ENCODE assay signal across 9 mouse cellular contexts in genomic region chr9:108990462-108990820, GRCm38 (mm10). TPM values are rescaled to one million over a fixed set of nuclear protein-coding genes. Genes with fewer than 3 reads are reported as not detected.
A peak's percentile ranks its signal among the peaks of the same experiment; 100 is the strongest.
DNase-seq lines count a peak whose midpoint lies in the region; ATAC-seq and TF ChIP-seq lines count a peak whose summit lies in the region.
"Had no signal": no experiment of that assay in that cellular context is flagged by ENCODE, and none has a peak within 500 bp of the region (broad histone marks: within the 10 kb centered on the region; RNA-seq: fewer than 3 reads in every experiment).

No protein-coding gene starts in this region.

- no peaks in the 10 kb centered on the region for H3K27me3 ChIP-seq in cerebellum, adult 2 months (ENCODE audit: control insufficient read depth, insufficient read depth, low read length)
- H3K27me3 ChIP-seq in kidney, embryonic 15.5 days: no peaks in the 10 kb centered on the region
- peaks cover 6% of the 10 kb centered on the region for H3K27me3 ChIP-seq in E14TG2a.4 (ENCODE audit: insufficient read depth, low read length)
- no peaks in the 10 kb centered on the region for H3K27me3 ChIP-seq in intestine, embryonic 16.5 days (replicated peaks; ENCODE audit: control insufficient read depth, insufficient read depth, low read length)

- TF ChIP-seq POLR2A in cerebellum, adult 2 months (IDR thresholded peaks at IDR 0.05; ENCODE audit: borderline replicate concordance, insufficient read depth, low read length): no peak

- no peak overlapping the region for H3K9ac ChIP-seq in kidney, embryonic 15.5 days
- no peak overlapping the region for H3K9ac ChIP-seq in intestine, embryonic 16.5 days (ENCODE audit: low read depth, low read length)

- no peak for ATAC-seq in kidney, embryonic 15.5 days (replicated peaks; ENCODE audit: low FRiP score)
- ATAC-seq in intestine, embryonic 16.5 days: no peak

- no peaks in the 10 kb centered on the region for H3K9me3 ChIP-seq in kidney, embryonic 15.5 days (replicated peaks)
- no peaks in the 10 kb centered on the region for H3K9me3 ChIP-seq in E14TG2a.4 (ENCODE audit: low read length)
- no peaks in the 10 kb centered on the region for H3K9me3 ChIP-seq in intestine, embryonic 16.5 days (ENCODE audit: control insufficient read depth, low read length)

- peak; percentile 58 for DNase-seq in cerebellum, adult 9-11 months
- no peak for DNase-seq in cerebellum, adult 2 months
- DNase-seq in kidney, adult 11 months: no peak
- no peak for DNase-seq in frontal cortex, postnatal 10 days (ENCODE audit: low spot score in 2 of 2)
- DNase-seq in ovary, adult 18-20 months (ENCODE audit: low spot score): no peak
- DNase-seq: right cerebral cortex, adult 18-20 months had no signal

- no peak overlapping the region for H3K27ac ChIP-seq in cerebellum, adult 2 months (ENCODE audit: insufficient read depth, low read length)
- H3K27ac ChIP-seq in kidney, embryonic 15.5 days: peak overlapping the region; percentile 94
- peak overlapping the region; percentile 96 for H3K27ac ChIP-seq in intestine, embryonic 16.5 days (ENCODE audit: low read length)

- H3K4me3 ChIP-seq in cerebellum, adult 2 months (replicated peaks; ENCODE audit: insufficient read depth, low read depth, low read length): no peak overlapping the region
- H3K4me3 ChIP-seq in kidney, embryonic 15.5 days (replicated peaks): no peak overlapping the region
- H3K4me3 ChIP-seq in E14TG2a.4 (replicated peaks; ENCODE audit: low read length): 0 out of 2 replicates have a peak overlapping the region, but pooled peaks have one; percentile 68
- H3K4me3 ChIP-seq in intestine, embryonic 16.5 days (ENCODE audit: low read length): no peak overlapping the region

- H3K4me2 ChIP-seq in kidney, embryonic 15.5 days: no peak overlapping the region
- H3K4me2 ChIP-seq in intestine, embryonic 16.5 days (ENCODE audit: low read depth, low read length): 0 out of 2 replicates have a peak overlapping the region, but pooled peaks have one; percentile 59

- TF ChIP-seq CTCF in cerebellum, adult 2 months (IDR thresholded peaks at IDR 0.05; ENCODE audit: borderline replicate concordance, insufficient read depth, low read depth, low read length): no peak
- no peak for TF ChIP-seq CTCF in E14TG2a.4 (conservative IDR thresholded peaks at IDR 0.05; ENCODE audit: low read length)

- 76% methylated on average over 7 of the region's 7 CpGs for WGBS in cerebellum, adult 2 months
- 57% methylated on average over 7 of the region's 7 CpGs for WGBS in kidney, embryonic 15.5 days
- WGBS in intestine, embryonic 16.5 days: 81% methylated on average over 7 of the region's 7 CpGs

- no peaks in the 10 kb centered on the region for H3K4me1 ChIP-seq in cerebellum, adult 2 months (ENCODE audit: control insufficient read depth, insufficient read depth, low read length)
- H3K4me1 ChIP-seq in kidney, embryonic 15.5 days: peaks cover 51% of the 10 kb centered on the region
- H3K4me1 ChIP-seq in E14TG2a.4 (replicated peaks; ENCODE audit: low read depth, low read length): peaks cover 51% of the 10 kb centered on the region
- peaks cover 46% of the 10 kb centered on the region for H3K4me1 ChIP-seq in intestine, embryonic 16.5 days (ENCODE audit: control insufficient read depth, insufficient read depth, low read length)

- no peaks in the 10 kb centered on the region for H3K36me3 ChIP-seq in kidney, embryonic 15.5 days
- H3K36me3 ChIP-seq in E14TG2a.4 (ENCODE audit: insufficient read depth, low read length): no peaks in the 10 kb centered on the region
- H3K36me3 ChIP-seq in intestine, embryonic 16.5 days (ENCODE audit: control insufficient read depth, insufficient read depth, low read length): no peaks in the 10 kb centered on the region

RNA-seq across cellular contexts. Expression of gene Pfkfb4, which starts 1.1 kb away (rescaled TPM):
- polyA plus RNA-seq in cerebellum, adult 2 months (2012; rRNA removed): 17.5 and 20.1 TPM in 2 replicates
- polyA plus RNA-seq in kidney, embryonic 15.5 days (2015; fragmentation: Nextera tagmentation; extraction: Ambion mirVana): 8.7 and 10.6 TPM in 2 replicates
- 15.1 and 21.7 TPM in 2 replicates for polyA plus RNA-seq in intestine, embryonic 16.5 days (2015; fragmentation: Nextera tagmentation; extraction: Ambion mirVana)

RNA-seq across cellular contexts. Expression of gene Ucn2, which starts 4.6 kb away (rescaled TPM):
- 0.47 and 0.48 TPM in 2 replicates for polyA plus RNA-seq in cerebellum, adult 2 months (2012; rRNA removed)
- 0.14 and 0.18 TPM in 2 replicates for polyA plus RNA-seq in kidney, embryonic 15.5 days (2015; fragmentation: Nextera tagmentation; extraction: Ambion mirVana)
- not detected in 2 replicates for polyA plus RNA-seq in intestine, embryonic 16.5 days (2015; fragmentation: Nextera tagmentation; extraction: Ambion mirVana)

RNA-seq across cellular contexts. Expression of gene Col7a1, which starts 37.1 kb away (rescaled TPM):
- 11.3 and 14.1 TPM in 2 replicates for polyA plus RNA-seq in cerebellum, adult 2 months (2012; rRNA removed)
- polyA plus RNA-seq in kidney, embryonic 15.5 days (2015; fragmentation: Nextera tagmentation; extraction: Ambion mirVana): 2.1 and 3.5 TPM in 2 replicates
- polyA plus RNA-seq in intestine, embryonic 16.5 days (2015; fragmentation: Nextera tagmentation; extraction: Ambion mirVana): 0.99 and 1.2 TPM in 2 replicates

RNA-seq across cellular contexts. Expression of gene Shisa5, which starts 47.9 kb away (rescaled TPM):
- polyA plus RNA-seq in cerebellum, adult 2 months (2012; rRNA removed): 75.0 and 79.8 TPM in 2 replicates
- 81.7 and 95.6 TPM in 2 replicates for polyA plus RNA-seq in kidney, embryonic 15.5 days (2015; fragmentation: Nextera tagmentation; extraction: Ambion mirVana)
- 162 and 184 TPM in 2 replicates for polyA plus RNA-seq in intestine, embryonic 16.5 days (2015; fragmentation: Nextera tagmentation; extraction: Ambion mirVana)

RNA-seq across cellular contexts. Expression of gene Uqcrc1, which starts 54.0 kb away (rescaled TPM):
- 672 and 690 TPM in 2 replicates for polyA plus RNA-seq in cerebellum, adult 2 months (2012; rRNA removed)
- polyA plus RNA-seq in kidney, embryonic 15.5 days (2015; fragmentation: Nextera tagmentation; extraction: Ambion mirVana): 513 and 523 TPM in 2 replicates
- 730 and 748 TPM in 2 replicates for polyA plus RNA-seq in intestine, embryonic 16.5 days (2015; fragmentation: Nextera tagmentation; extraction: Ambion mirVana)
